Mouse (Mus musculus) left cerebral cortex, adult 9 months (tissue): ENCODE data around the gene Hunk.

ENCODE experiments used
- DNase-seq, 2 experiments: peaks; one replicate each; pipeline ENCODE4 v3.0.0; 2022; ENCODE audit warnings: low spot score in 2 of 2

Gene Hunk

GRCm38 (mm10) chr16:90385688-90386513, at the start of gene Hunk:
Gene Hunk (plus strand): TSS chr16:90386013.
- peak in 1 of 2 experiments; percentile 61 for DNase-seq

GRCm38 (mm10) chr16:90339026-90339425, 46.8 kb upstream of the Hunk start:
- DNase-seq, result no peak

GRCm38 (mm10) chr16:90341086-90341485, 44.7 kb upstream of the Hunk start:
- no peak for DNase-seq

- peak; percentile 36 to 85 for DNase-seq
These were observed 35.9 kb upstream of the Hunk start for GRCm38 (mm10) chr16:90349700-90350548.

GRCm38 (mm10) chr16:90351726-90352125, 34.1 kb upstream of the Hunk start:
- peak; percentile 37 to 48 for DNase-seq

GRCm38 (mm10) chr16:90352691-90353090, 33.1 kb upstream of the Hunk start:
- no peak for DNase-seq

GRCm38 (mm10) chr16:90353156-90353555, 32.7 kb upstream of the Hunk start:
- DNase-seq, result peak in 1 of 2 experiments; percentile 19

GRCm38 (mm10) chr16:90359329-90359728, 26.5 kb upstream of the Hunk start:
- DNase-seq, result no peak

- no peak for DNase-seq
These were observed 26.1 kb upstream of the Hunk start for GRCm38 (mm10) chr16:90359750-90360149.

- DNase-seq, result no peak
These were observed 25.5 kb upstream of the Hunk start for GRCm38 (mm10) chr16:90360327-90360726.

- DNase-seq, result no peak
These were observed 22.9 kb upstream of the Hunk start for GRCm38 (mm10) chr16:90362926-90363325.

GRCm38 (mm10) chr16:90379897-90380296, 5.9 kb upstream of the Hunk start:
- peak in 1 of 2 experiments; percentile 84 for DNase-seq

- no peak for DNase-seq
These were observed 4.2 kb upstream of the Hunk start for GRCm38 (mm10) chr16:90381633-90382032.

GRCm38 (mm10) chr16:90382701-90383280, 3.0 kb upstream of the Hunk start:
- no peak for DNase-seq

- DNase-seq, result no peak
These were observed 1.8 kb upstream of the Hunk start for GRCm38 (mm10) chr16:90384058-90384457.

- no peak for DNase-seq
These were observed 967 bp upstream of the Hunk start for GRCm38 (mm10) chr16:90384846-90385245.

GRCm38 (mm10) chr16:90385326-90385687, 506 bp upstream of the Hunk start:
- DNase-seq, result peak in 1 of 2 experiments; percentile 24

- peak in 1 of 2 experiments; percentile 26 for DNase-seq
These were observed 824 bp downstream of the Hunk start for GRCm38 (mm10) chr16:90386514-90387160.

- no peak for DNase-seq
These were observed 1.4 kb downstream of the Hunk start for GRCm38 (mm10) chr16:90387161-90387671.

GRCm38 (mm10) chr16:90387961-90388360, 2.1 kb downstream of the Hunk start:
- no peak for DNase-seq

GRCm38 (mm10) chr16:90389103-90389750, 3.4 kb downstream of the Hunk start:
- peak in 1 of 2 experiments; percentile 62 for DNase-seq
